Mouse (Mus musculus) G1E (cell line): ENCODE data around the gene Rab5c. TPM values are rescaled to one million over a fixed set of nuclear protein-coding genes. Genes with fewer than 3 reads are reported as not detected.

Source experiments
- ATAC-seq: 2 replicates; pipeline ENCODE4 v1.8.0; 2016; ENCODE audit warnings: mild to moderate bottlenecking; ENCODE audit not compliant: insufficient number of reproducible peaks, poor library complexity, low FRiP score, severe bottlenecking; ENCODE audit errors: extremely low read depth
- DNase-seq: peaks from one replicate; pipeline ENCODE4 v3.0.0; 2012; ENCODE audit warnings: low spot score
- H3K27me3 ChIP-seq: 2 replicates; pipeline ENCODE4 v1.6.1; 2012; ENCODE audit warnings: mild to moderate bottlenecking, low read length, inconsistent platforms; ENCODE audit not compliant: insufficient read depth
- H3K36me3 ChIP-seq: replicated peaks from 2 replicates; pipeline ENCODE3; 2012; ENCODE audit warnings: mild to moderate bottlenecking, inconsistent platforms
- H3K4me1 ChIP-seq: 2 replicates; pipeline ENCODE4 v1.6.1; 2012; ENCODE audit warnings: low read depth, low read length, inconsistent platforms, mixed read lengths; ENCODE audit not compliant: insufficient read depth
- H3K4me3 ChIP-seq: 2 replicates; pipeline ENCODE4 v1.5.1; 2012; ENCODE audit warnings: low read depth, mild to moderate bottlenecking, inconsistent platforms, low read length, moderate library complexity, mixed read lengths
- H3K9me3 ChIP-seq: replicated peaks from 2 replicates; pipeline ENCODE4 v1.6.1; 2012; ENCODE audit warnings: inconsistent platforms
- CTCF ChIP-seq: IDR thresholded peaks from 2 replicates; pipeline ENCODE4 v1.5.1; 2012; ENCODE audit warnings: low read depth, low read length, inconsistent platforms, mixed read lengths
- GATA1 ChIP-seq: IDR thresholded peaks from 2 replicates; pipeline ENCODE4 v1.6.1; 2012; ENCODE audit warnings: borderline replicate concordance, low read length, inconsistent platforms, mixed read lengths
- GATA2 ChIP-seq: IDR thresholded peaks from 2 replicates; pipeline ENCODE4 v1.6.1; 2012; ENCODE audit warnings: low read depth, low read length, inconsistent platforms, borderline replicate concordance
- POLR2AphosphoS5 ChIP-seq: IDR thresholded peaks from 2 replicates; pipeline ENCODE4 v1.6.1; 2012; ENCODE audit warnings: low read depth, low read length, inconsistent platforms; ENCODE audit not compliant: insufficient replicate concordance
- TAL1 ChIP-seq: conservative IDR thresholded peaks from 2 replicates; pipeline ENCODE4 v1.6.1; 2012; ENCODE audit warnings: low read depth, low read length, inconsistent platforms, mixed read lengths
- polyA plus RNA-seq: library from polyadenylated mRNA; stranded (reverse); fragments of >175 nt; gene quantifications from 2 replicates; pipeline ENCODE4 v1.2.3, GENCODE M21; 2012
- total RNA-seq, 2 experiments: library from RNA; stranded (forward) in 1 of 2; stranded (reverse) in 1 of 2; fragments of 200-1000 nt in 1 of 2; fragments of >200 nt in 1 of 2; fragmentation: Nextera tagmentation in 1 of 2; gene quantifications; 2 replicates each; pipeline ENCODE4 v1.2.3; 2014 to 2017

Rab5c gene
- total and polyA plus RNA-seq, 3 experiments, result 153 to 362 (median 202) TPM

DNA sequence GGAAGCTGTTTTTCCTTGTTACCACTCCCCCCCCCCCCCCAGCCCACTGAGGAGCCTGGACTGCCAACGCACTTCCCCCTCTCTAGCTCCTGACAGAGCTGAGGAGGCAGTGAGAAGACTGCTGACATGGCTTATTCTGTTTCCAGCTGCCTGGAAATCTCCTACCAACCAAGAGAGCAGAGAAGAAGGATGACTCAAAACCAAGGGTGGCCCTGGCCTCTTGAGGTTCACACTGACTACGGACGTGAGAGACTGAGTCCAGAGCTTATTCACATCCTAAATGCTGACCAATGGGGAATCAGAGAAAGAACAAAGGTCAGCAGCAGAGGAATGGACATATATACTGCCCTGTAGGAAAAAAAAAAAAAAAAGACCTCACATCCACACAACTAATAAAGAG is 18.7 kb downstream of the Rab5c start:
- H3K4me3 ChIP-seq, result no peak overlapping the region
- ATAC-seq, result no peak
- H3K36me3 ChIP-seq, result peaks cover 92% of the 10 kb centered on the region
- peaks cover 83% of the 10 kb centered on the region for H3K4me1 ChIP-seq
- H3K9me3 ChIP-seq, result no peaks in the 10 kb centered on the region
- no peak for TF ChIP-seq GATA2
- TF ChIP-seq POLR2AphosphoS5, result no peak
- no peak for TF ChIP-seq CTCF
- TF ChIP-seq TAL1, result no peak
- no peak for TF ChIP-seq GATA1
- no peak for DNase-seq
- no peaks in the 10 kb centered on the region for H3K27me3 ChIP-seq

DNA sequence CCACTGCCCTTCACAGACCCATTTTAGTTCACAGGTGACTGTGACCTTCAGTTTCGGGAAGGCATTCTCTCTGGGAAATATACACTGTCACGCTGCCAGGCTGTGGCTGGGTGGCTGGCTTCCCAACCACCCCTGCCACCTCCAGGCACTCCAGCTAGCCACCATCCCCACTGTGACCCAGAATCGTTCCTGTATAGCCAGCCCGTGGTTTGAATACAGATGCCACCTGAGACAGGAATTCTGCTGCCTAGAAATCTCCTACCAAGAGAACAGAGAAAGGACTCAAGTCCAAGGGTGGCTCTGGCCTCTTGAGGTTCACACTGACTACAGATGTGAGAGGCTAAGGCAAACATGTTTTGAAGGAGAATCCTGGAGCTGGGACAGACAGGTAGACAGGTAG is 19.1 kb downstream of the Rab5c start:
- peaks cover 93% of the 10 kb centered on the region for H3K36me3 ChIP-seq
- no peak for ATAC-seq

DNA sequence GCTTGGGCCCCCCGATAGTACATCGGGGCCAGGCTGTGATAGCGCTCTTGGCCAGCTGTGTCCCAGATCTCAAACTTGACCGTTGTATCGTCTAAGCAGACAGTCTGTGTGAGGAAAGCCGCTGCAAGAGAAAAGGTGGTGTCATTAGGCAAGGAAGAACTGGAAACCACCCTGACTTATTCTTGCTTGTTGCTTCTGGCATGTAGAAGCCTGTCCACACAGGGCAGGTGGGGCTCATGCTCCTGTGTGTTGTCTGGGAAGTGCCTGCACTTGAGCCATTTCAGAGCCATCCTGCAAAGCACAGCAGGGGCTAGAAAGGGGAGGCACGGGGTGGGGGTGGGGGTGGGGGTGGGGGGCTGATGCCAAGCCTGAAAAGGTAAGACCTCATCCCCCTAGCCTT is 19.6 kb downstream of the Rab5c start:
- Histone ChIP-seq H3K4me1 (peaks cover 85% of the 10 kb centered on the region), H3K9me3 (no peaks in the 10 kb centered on the region), H3K27me3 (no peaks in the 10 kb centered on the region), H3K36me3 (peaks cover 95% of the 10 kb centered on the region), H3K4me3 (no peak overlapping the region)
- ATAC-seq (no peak), DNase-seq (no peak)
- no peak for TF ChIP-seq POLR2AphosphoS5
- no peak for TF ChIP-seq GATA2
- no peak for TF ChIP-seq GATA1
- no peak for TF ChIP-seq TAL1
- no peak for TF ChIP-seq CTCF

More for the DNA sequence above, 19.1 kb downstream of the Rab5c start:
- Histone ChIP-seq H3K27me3 (no peaks in the 10 kb centered on the region), H3K4me1 (peaks cover 83% of the 10 kb centered on the region), H3K4me3 (no peak overlapping the region), H3K9me3 (no peaks in the 10 kb centered on the region)
- no peak for DNase-seq
- no peak for TF ChIP-seq POLR2AphosphoS5
- no peak for TF ChIP-seq CTCF
- no peak for TF ChIP-seq GATA2
- no peak for TF ChIP-seq TAL1
- no peak for TF ChIP-seq GATA1

DNA sequence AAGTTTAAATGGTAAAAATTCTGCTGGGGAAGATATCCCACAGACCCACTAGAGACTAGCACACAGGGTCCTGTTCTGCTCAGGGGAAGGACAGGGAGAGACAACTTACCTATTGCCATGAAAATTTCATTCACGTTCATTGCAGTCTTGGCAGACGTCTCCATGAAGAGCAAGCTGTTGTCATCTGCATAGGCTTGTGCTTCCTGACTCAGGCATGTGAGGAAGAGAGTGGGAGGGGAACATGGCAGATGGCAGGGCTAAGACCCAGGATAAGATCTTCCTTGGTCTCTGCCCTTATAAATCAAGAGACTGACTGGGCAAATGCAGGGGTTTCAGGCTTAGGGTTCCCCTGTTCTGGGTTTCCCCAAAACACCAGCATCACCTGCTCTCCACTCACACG is 21.4 kb downstream of the Rab5c start:
- Histone ChIP-seq H3K9me3 (no peaks in the 10 kb centered on the region), H3K4me1 (peaks cover 80% of the 10 kb centered on the region), H3K36me3 (peaks cover 83% of the 10 kb centered on the region), H3K4me3 (no peak overlapping the region), H3K27me3 (no peaks in the 10 kb centered on the region)
- TF ChIP-seq TAL1 (no peak), GATA1 (no peak), GATA2 (no peak)
- DNase-seq, result no peak
- no peak for ATAC-seq

DNA sequence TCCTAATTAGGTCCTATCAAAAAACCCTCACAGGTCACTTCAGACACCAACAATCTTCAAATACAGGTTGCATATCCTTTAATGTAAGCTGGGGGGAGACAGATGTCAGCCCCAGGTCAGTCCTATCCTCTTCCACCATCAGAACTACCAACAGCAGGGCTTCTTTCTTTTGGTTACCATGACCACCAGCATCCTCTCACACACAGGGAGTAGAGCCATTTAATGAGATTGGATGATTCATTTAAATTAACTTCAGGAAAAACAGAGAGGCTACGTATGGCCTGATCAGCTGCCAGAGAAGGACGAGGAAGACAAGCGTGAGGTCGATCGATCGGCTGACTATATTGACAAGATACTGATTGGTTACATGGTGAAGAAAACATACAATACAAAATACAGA is 23.1 kb downstream of the Rab5c start:
- Histone ChIP-seq H3K4me1 (peaks cover 74% of the 10 kb centered on the region), H3K4me3 (no peak overlapping the region), H3K9me3 (no peaks in the 10 kb centered on the region), H3K27me3 (no peaks in the 10 kb centered on the region), H3K36me3 (peaks cover 81% of the 10 kb centered on the region)
- no peak for DNase-seq
- no peak for TF ChIP-seq POLR2AphosphoS5
- no peak for TF ChIP-seq GATA1
- no peak for TF ChIP-seq CTCF
- TF ChIP-seq TAL1, result no peak
- TF ChIP-seq GATA2, result no peak
- ATAC-seq, result no peak

DNA sequence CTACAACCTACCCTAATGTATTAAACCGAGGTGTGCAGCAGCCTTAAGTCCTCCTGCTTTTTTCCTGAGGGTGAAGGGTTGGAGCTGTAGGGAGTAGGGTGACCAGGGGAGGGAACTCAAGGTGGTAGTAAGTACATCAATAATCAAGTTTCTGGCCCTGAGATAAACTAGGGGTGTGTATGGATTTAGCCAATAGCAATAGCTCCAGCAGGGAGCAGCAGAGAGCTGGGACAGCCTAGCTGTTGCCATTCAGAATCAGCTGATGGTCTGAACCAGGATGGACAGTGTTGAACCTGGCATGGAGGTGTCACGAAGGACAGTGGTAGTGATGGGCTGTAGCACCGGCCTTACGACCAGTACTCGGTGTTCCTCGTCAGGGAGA is 23.5 kb downstream of the Rab5c start:
- ATAC-seq (no peak), DNase-seq (peak; percentile 71)
- TF ChIP-seq CTCF (peak; percentile 75), POLR2AphosphoS5 (no peak), GATA2 (no peak)
- Histone ChIP-seq H3K9me3 (no peaks in the 10 kb centered on the region), H3K4me1 (peaks cover 70% of the 10 kb centered on the region), H3K4me3 (peak overlapping the region; percentile 70; the same call in 1 of the 2 replicates), H3K27me3 (no peaks in the 10 kb centered on the region), H3K36me3 (peaks cover 81% of the 10 kb centered on the region)
